Mouse (Mus musculus): Measurements from ENCODE around the gene Card9.

Card9 gene

GRCm38 (mm10) chr2:26305555-26305954, 55.2 kb downstream of the Card9 start:
- no peak for DNase-seq (ENCODE audit: low spot score in 2 of 2)

GRCm38 (mm10) chr2:26304711-26305110, 56.0 kb downstream of the Card9 start:
- DNase-seq (ENCODE audit: low spot score in 2 of 2), result no peak
